Mouse (Mus musculus) heart, embryonic 14.5 days (tissue): ENCODE measurements around the gene Ash1l. TPM values are rescaled to one million over a fixed set of nuclear protein-coding genes. Genes with fewer than 3 reads are reported as not detected.
A peak's percentile ranks its signal among the peaks of the same experiment; 100 is the strongest.

Experiments
- ATAC-seq: fragments of 200-750 bp; cut with Nextera tagmentation; 2 replicates; pipeline ENCODE4 v1.8.0; 2017; ENCODE audit warnings: low read depth, moderate TSS enrichment; ENCODE audit not compliant: insufficient number of reproducible peaks, insufficient read depth, low FRiP score
- H3K27ac ChIP-seq, 2 experiments: fragments of 200-500 bp in 1 of 2; fragments of 300-500 bp in 1 of 2; sonication (generic) in 1 of 2; replicated peaks in 1 of 2; 2 replicates each; pipeline ENCODE4 v1.5.1; 2012 to 2014; ENCODE audit warnings: low read depth in 2 of 2, low read length in 2 of 2, control low read depth in 1 of 2, mild to moderate bottlenecking in 1 of 2, mixed read lengths in 1 of 2; ENCODE audit not compliant: control insufficient read depth in 1 of 2, insufficient read depth in 1 of 2
- H3K27me3 ChIP-seq: fragments of 300-500 bp; sonication (generic); 2 replicates; pipeline ENCODE4 v1.6.1; 2014; ENCODE audit warnings: mild to moderate bottlenecking, low read length, control low read depth; ENCODE audit not compliant: control insufficient read depth, insufficient read depth
- H3K36me3 ChIP-seq: fragments of 300-500 bp; sonication (generic); 2 replicates; pipeline ENCODE4 v1.6.1; 2014; ENCODE audit warnings: mild to moderate bottlenecking, control low read depth, low read length, mixed read lengths; ENCODE audit not compliant: control insufficient read depth, insufficient read depth
- H3K4me1 ChIP-seq, 2 experiments: fragments of 200-500 bp in 1 of 2; fragments of 300-500 bp in 1 of 2; sonication (generic) in 1 of 2; 2 replicates each; pipeline ENCODE4 v1.6.1; 2012 to 2014; ENCODE audit warnings: low read length in 2 of 2, control low read depth in 1 of 2, mixed read lengths in 1 of 2; ENCODE audit not compliant: control insufficient read depth in 2 of 2, insufficient read depth in 2 of 2
- H3K4me2 ChIP-seq: fragments of 300-500 bp; sonication (generic); 2 replicates; pipeline ENCODE4 v1.6.1; 2014; ENCODE audit warnings: mild to moderate bottlenecking, low read length
- H3K4me3 ChIP-seq, 2 experiments: fragments of 200-500 bp in 1 of 2; fragments of 300-500 bp in 1 of 2; sonication (generic) in 1 of 2; 2 replicates each; pipeline ENCODE4 v1.5.1; 2012 to 2014; ENCODE audit warnings: low read length in 2 of 2, mild to moderate bottlenecking in 2 of 2, control low read depth in 1 of 2, low read depth in 1 of 2, moderate library complexity in 1 of 2; ENCODE audit not compliant: control insufficient read depth in 1 of 2, insufficient read depth in 1 of 2
- H3K9ac ChIP-seq: fragments of 300-500 bp; sonication (generic); 2 replicates; pipeline ENCODE4 v1.6.1; 2014; ENCODE audit warnings: mild to moderate bottlenecking, low read length
- H3K9me3 ChIP-seq: fragments of 300-500 bp; sonication (generic); 2 replicates; pipeline ENCODE4 v1.6.1; 2016; ENCODE audit warnings: low read length, control low read depth; ENCODE audit not compliant: control insufficient read depth
- WGBS: fragments of 180-500 bp; shearing (Covaris S2); extraction: QIAGEN DNeasy Blood & Tissue Kit; methylation state at CpG from one replicate; pipeline ENCODE4 v1.1.7; 2014; 5-methylcytosine and 5-hydroxymethylcytosine counted together
- polyA plus RNA-seq: library from polyadenylated mRNA; unstranded; fragments of >200 nt; fragmentation: Nextera tagmentation; extraction: Ambion mirVana; gene quantifications from 2 replicates; pipeline ENCODE4 v1.2.1, GENCODE M21; 2014

Gene Ash1l
- 16.8 and 17.4 TPM in 2 replicates for polyA plus RNA-seq

- peak within 1 kb of the TSS; percentile 74 for H3K4me2 ChIP-seq
Observed at GRCm38 (mm10) chr3:88950576-88951326, at the start of gene Ash1l, which contains the start of gene Dap3. Ash1l (plus strand) TSS chr3:88950622. Dap3 (minus strand) TSS chr3:88951181.

GRCm38 (mm10) chr3:88904803-88905202 is 45.6 kb upstream of the Ash1l start:
- ATAC-seq: no peak
- peaks cover 97% of the 10 kb centered on the region for H3K36me3 ChIP-seq
- H3K4me3 ChIP-seq: no peak overlapping the region
- no peaks in the 10 kb centered on the region for H3K4me1 ChIP-seq
- no peak overlapping the region for H3K27ac ChIP-seq
- no peaks in the 10 kb centered on the region for H3K27me3 ChIP-seq
- no peak overlapping the region for H3K9ac ChIP-seq
- H3K9me3 ChIP-seq: no peaks in the 10 kb centered on the region
- H3K4me2 ChIP-seq: no peak overlapping the region
- WGBS: 91% methylated on average over 3 of the region's 3 CpGs

More at GRCm38 (mm10) chr3:88950576-88951326, at the start of gene Ash1l, which contains the start of gene Dap3:
- peak within 1 kb of the TSS; percentile 87 to 92 for H3K4me3 ChIP-seq
- no peaks in the 10 kb centered on the region for H3K9me3 ChIP-seq
- under 1% methylated on average over 39 of the region's 64 CpGs for WGBS
- H3K9ac ChIP-seq: peak within 1 kb of the TSS; percentile 97
- H3K27me3 ChIP-seq: no peaks in the 10 kb centered on the region
- peak within 1 kb of the TSS; percentile 98 to 100 for H3K27ac ChIP-seq
- peaks cover 0 to 21% of the 10 kb centered on the region in 2 experiments; a peak in 2 of 4 replicates for H3K4me1 ChIP-seq
- ATAC-seq: peak; percentile 55
- H3K36me3 ChIP-seq: no peaks in the 10 kb centered on the region

- H3K4me3 ChIP-seq: no peak overlapping the region
- H3K9me3 ChIP-seq: no peaks in the 10 kb centered on the region
- no peak for ATAC-seq
- no peaks in the 10 kb centered on the region for H3K4me1 ChIP-seq
- 84% methylated on average over 6 of the region's 6 CpGs for WGBS
- H3K9ac ChIP-seq: no peak overlapping the region
- H3K4me2 ChIP-seq: no peak overlapping the region
- no peaks in the 10 kb centered on the region for H3K27me3 ChIP-seq
- H3K27ac ChIP-seq: no peak overlapping the region
- H3K36me3 ChIP-seq: peaks cover 99% of the 10 kb centered on the region
Observed at GRCm38 (mm10) chr3:88905209-88905608, 45.2 kb upstream of the Ash1l start.

GRCm38 (mm10) chr3:88905741-88906140 is 44.7 kb upstream of the Ash1l start:
- no peak for ATAC-seq
- no peak overlapping the region for H3K4me3 ChIP-seq
- H3K9me3 ChIP-seq: no peaks in the 10 kb centered on the region
- no peaks in the 10 kb centered on the region for H3K4me1 ChIP-seq
- 92% methylated on average over 2 of the region's 2 CpGs for WGBS
- no peaks in the 10 kb centered on the region for H3K27me3 ChIP-seq
- peaks cover 99% of the 10 kb centered on the region for H3K36me3 ChIP-seq
- H3K4me2 ChIP-seq: no peak overlapping the region
- H3K9ac ChIP-seq: no peak overlapping the region
- no peak overlapping the region for H3K27ac ChIP-seq

GRCm38 (mm10) chr3:88906393-88907159 is 43.8 kb upstream of the Ash1l start:
- H3K4me2 ChIP-seq: no peak overlapping the region
- H3K9me3 ChIP-seq: no peaks in the 10 kb centered on the region
- no peak overlapping the region for H3K9ac ChIP-seq
- H3K36me3 ChIP-seq: peaks cover 100% of the 10 kb centered on the region
- WGBS: 90% methylated on average over 6 of the region's 6 CpGs
- no peak for ATAC-seq
- no peak overlapping the region for H3K4me3 ChIP-seq
- no peaks in the 10 kb centered on the region for H3K4me1 ChIP-seq
- no peaks in the 10 kb centered on the region for H3K27me3 ChIP-seq
- no peak overlapping the region for H3K27ac ChIP-seq

GRCm38 (mm10) chr3:88912585-88912984 is 37.8 kb upstream of the Ash1l start:
- H3K4me1 ChIP-seq: peaks cover 8 to 11% of the 10 kb centered on the region in 2 experiments
- 0 out of 4 replicates have a peak overlapping the region, but pooled peaks of 1 of the 2 experiments have one; percentile 76 for H3K4me3 ChIP-seq
- H3K9me3 ChIP-seq: no peaks in the 10 kb centered on the region
- no peak for ATAC-seq
- H3K36me3 ChIP-seq: peaks cover 52% of the 10 kb centered on the region
- 0 out of 2 replicates have a peak overlapping the region, but pooled peaks have one; percentile 74 for H3K9ac ChIP-seq
- H3K4me2 ChIP-seq: peak overlapping the region; percentile 88
- H3K27ac ChIP-seq: no peak overlapping the region
- 79% methylated on average over 7 of the region's 7 CpGs for WGBS
- H3K27me3 ChIP-seq: no peaks in the 10 kb centered on the region

- peaks cover 40% of the 10 kb centered on the region for H3K36me3 ChIP-seq
- H3K4me1 ChIP-seq: peaks cover 8 to 11% of the 10 kb centered on the region in 2 experiments
- H3K27me3 ChIP-seq: no peaks in the 10 kb centered on the region
- H3K9ac ChIP-seq: peak within 1 kb of the TSS; percentile 74
- H3K4me3 ChIP-seq: peak within 1 kb of the TSS; percentile 76 to 87
- H3K9me3 ChIP-seq: no peaks in the 10 kb centered on the region
- H3K27ac ChIP-seq: peak within 1 kb of the TSS; percentile 85 to 93
- peak within 1 kb of the TSS; percentile 88 for H3K4me2 ChIP-seq
- peak; percentile 90 for ATAC-seq
- WGBS: under 1% methylated on average over 52 of the region's 62 CpGs
Observed at GRCm38 (mm10) chr3:88913511-88914383, 36.7 kb upstream of the Ash1l start, which contains the start of gene Msto1. Msto1 (minus strand) TSS chr3:88913999.
